Mouse (Mus musculus) kidney, adult 2 months (tissue): ENCODE data around the gene Lrriq4.

ENCODE experiments used
- CTCF ChIP-seq: fragments of 200-500 bp; conservative IDR thresholded peaks from 2 replicates; pipeline ENCODE4 v1.5.1; 2011; ENCODE audit warnings: low read depth, mild to moderate bottlenecking, control low read depth, low read length, moderate library complexity, mixed read lengths; ENCODE audit not compliant: insufficient read depth, insufficient read length
- POLR2A ChIP-seq: fragments of 200-500 bp; IDR thresholded peaks from one replicate; pipeline ENCODE4 v1.6.1; 2011; ENCODE audit warnings: low read depth, low read length, control low read depth

DNA sequence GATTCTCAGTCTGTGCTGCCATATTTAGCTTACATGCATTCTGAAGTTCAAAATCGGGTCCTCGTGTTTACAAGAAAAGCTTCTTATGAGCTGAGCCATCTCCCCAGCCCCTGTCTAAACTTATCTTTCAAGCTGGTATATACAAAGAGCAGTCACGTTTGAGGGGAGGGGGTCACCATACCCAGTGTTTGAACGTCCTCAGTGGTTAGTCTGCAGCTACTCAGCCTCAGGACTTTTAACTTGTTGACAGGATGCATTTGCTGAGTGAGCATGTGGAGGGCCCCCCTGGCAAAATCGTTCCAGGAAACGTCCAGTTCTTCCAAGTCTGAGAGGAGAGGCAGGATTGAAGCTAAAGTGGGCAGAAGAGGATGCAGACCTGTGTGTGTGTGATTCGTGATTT lies 46.7 kb downstream of the Lrriq4 start:
- no peak for TF ChIP-seq CTCF
- no peak for TF ChIP-seq POLR2A
